Mouse (Mus musculus) embryonic facial prominence, embryonic 12.5 days (tissue): ENCODE data around the gene Lxn. TPM values are rescaled to one million over a fixed set of nuclear protein-coding genes. Genes with fewer than 3 reads are reported as not detected.
A peak's percentile ranks its signal among the peaks of the same experiment; 100 is the strongest.

Source experiments
- ATAC-seq: fragments of 200-750 bp; cut with Nextera tagmentation; 2 replicates; pipeline ENCODE4 v1.8.0; 2017; ENCODE audit not compliant: insufficient number of reproducible peaks, insufficient read depth, low FRiP score, low TSS enrichment
- H3K27ac ChIP-seq: fragments of 300-500 bp; sonication (generic); 2 replicates; pipeline ENCODE4 v1.5.1; 2016; ENCODE audit warnings: mild to moderate bottlenecking
- H3K27me3 ChIP-seq: fragments of 300-500 bp; sonication (generic); 2 replicates; pipeline ENCODE4 v1.6.1; 2016; ENCODE audit warnings: mild to moderate bottlenecking, moderate library complexity
- H3K36me3 ChIP-seq: fragments of 300-500 bp; sonication (generic); 2 replicates; pipeline ENCODE4 v1.6.1; 2016; ENCODE audit warnings: mild to moderate bottlenecking
- H3K4me1 ChIP-seq: fragments of 300-500 bp; sonication (generic); 2 replicates; pipeline ENCODE4 v1.6.1; 2016
- H3K4me2 ChIP-seq: fragments of 300-500 bp; sonication (generic); replicated peaks from 2 replicates; pipeline ENCODE4 v1.6.1; 2016; ENCODE audit warnings: mild to moderate bottlenecking, moderate library complexity
- H3K4me3 ChIP-seq: fragments of 300-500 bp; sonication (generic); 2 replicates; pipeline ENCODE4 v1.5.1; 2016; ENCODE audit warnings: mild to moderate bottlenecking
- H3K9ac ChIP-seq: fragments of 300-500 bp; sonication (generic); 2 replicates; pipeline ENCODE4 v1.6.1; 2016; ENCODE audit warnings: mild to moderate bottlenecking, moderate library complexity
- H3K9me3 ChIP-seq: fragments of 300-500 bp; sonication (generic); 2 replicates; pipeline ENCODE4 v1.6.1; 2016; ENCODE audit warnings: mild to moderate bottlenecking, moderate library complexity
- WGBS: fragments of 180-500 bp; shearing (Covaris S2); methylation state at CpG from one replicate; pipeline ENCODE4 v1.1.7; 2016; 5-methylcytosine and 5-hydroxymethylcytosine counted together
- polyA plus RNA-seq: library from polyadenylated mRNA; unstranded; fragments of >200 nt; fragmentation: Nextera tagmentation; extraction: Ambion mirVana; gene quantifications from 2 replicates; pipeline ENCODE4 v1.2.1, GENCODE M21; 2016

Gene Lxn
- polyA plus RNA-seq, 1 experiment from 2014 or later = 93.1 TPM

DNA sequence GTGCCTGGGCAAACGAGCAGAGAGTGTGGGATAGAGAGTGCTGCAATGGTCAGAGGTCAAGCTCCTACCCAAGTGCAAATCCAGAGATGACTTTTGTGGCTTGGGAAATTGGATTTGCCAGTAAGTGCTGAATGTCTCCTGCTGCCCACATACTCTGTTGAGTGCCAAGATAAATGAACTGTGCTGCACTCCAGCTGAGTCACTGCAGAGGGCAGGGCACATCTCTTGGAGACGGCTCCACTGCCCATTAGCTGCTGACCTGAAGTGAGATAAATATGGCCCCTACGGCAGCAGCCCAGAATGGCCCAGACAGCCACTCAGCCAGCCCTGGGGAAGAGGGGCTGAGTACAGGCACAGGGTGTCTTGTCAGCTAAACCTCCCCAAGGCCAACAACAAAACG is 26.4 kb upstream of the Lxn start:
- Histone ChIP-seq H3K9ac (no peak overlapping the region), H3K36me3 (no peaks in the 10 kb centered on the region), H3K4me2 (no peak overlapping the region), H3K4me3 (no peak overlapping the region), H3K27ac (no peak overlapping the region), H3K4me1 (no peaks in the 10 kb centered on the region), H3K27me3 (no peaks in the 10 kb centered on the region), H3K9me3 (no peaks in the 10 kb centered on the region)
- 64% methylated on average over 4 of the region's 4 CpGs for WGBS
- ATAC-seq = no peak

DNA sequence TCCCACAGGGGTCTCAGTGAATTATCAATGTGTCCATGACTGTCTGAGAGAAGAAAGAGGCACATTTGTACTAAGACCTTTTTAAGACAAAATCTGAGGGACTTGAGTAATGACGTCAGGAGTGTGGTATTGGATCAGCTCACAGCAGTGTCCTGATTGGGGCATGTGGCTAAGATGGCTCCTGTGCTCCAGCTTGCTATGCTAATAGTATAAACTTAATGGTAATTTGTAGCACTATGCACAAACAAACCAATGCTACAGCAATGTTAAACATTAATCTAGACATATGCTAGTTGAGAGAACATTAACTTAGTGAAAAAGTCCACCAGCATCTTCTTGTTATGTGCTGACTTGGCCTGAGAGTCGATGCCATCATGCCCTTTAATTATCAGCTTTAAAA is 21.5 kb upstream of the Lxn start:
- WGBS = 79% methylated on average over 2 of the region's 2 CpGs
- no peaks in the 10 kb centered on the region for H3K27me3 ChIP-seq
- no peak overlapping the region for H3K4me3 ChIP-seq
- no peak overlapping the region for H3K4me2 ChIP-seq
- no peaks in the 10 kb centered on the region for H3K36me3 ChIP-seq
- ATAC-seq = no peak
- H3K4me1 ChIP-seq = no peaks in the 10 kb centered on the region
- no peaks in the 10 kb centered on the region for H3K9me3 ChIP-seq
- H3K27ac ChIP-seq = no peak overlapping the region
- no peak overlapping the region for H3K9ac ChIP-seq

DNA sequence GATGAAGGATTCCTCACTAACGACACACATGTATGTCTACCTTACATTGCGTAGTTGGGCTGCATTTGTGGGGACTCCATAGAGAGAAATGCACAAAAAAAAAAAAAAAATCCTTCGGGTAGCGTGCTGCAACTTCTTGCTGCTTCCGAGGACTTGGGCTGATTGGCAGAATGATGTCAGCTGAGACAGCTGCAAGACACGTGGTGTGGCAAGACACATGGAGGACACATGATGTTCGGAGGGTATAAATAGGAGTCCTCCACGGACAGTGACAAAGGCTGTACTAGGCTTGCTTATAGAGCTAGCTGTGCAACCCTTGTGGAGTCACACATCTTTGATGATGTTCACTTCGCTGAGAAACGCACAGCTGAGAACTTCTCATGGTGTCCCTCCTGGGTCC is 18.7 kb upstream of the Lxn start:
- 90% methylated on average over 10 of the region's 10 CpGs for WGBS
- no peaks in the 10 kb centered on the region for H3K27me3 ChIP-seq
- no peak overlapping the region for H3K4me2 ChIP-seq
- no peaks in the 10 kb centered on the region for H3K4me1 ChIP-seq
- H3K36me3 ChIP-seq = 0 out of 2 replicates have a peak, but pooled peaks cover 3% of the 10 kb centered on the region
- ATAC-seq = no peak
- no peak overlapping the region for H3K9ac ChIP-seq
- no peak overlapping the region for H3K4me3 ChIP-seq
- H3K27ac ChIP-seq = no peak overlapping the region
- no peaks in the 10 kb centered on the region for H3K9me3 ChIP-seq

DNA sequence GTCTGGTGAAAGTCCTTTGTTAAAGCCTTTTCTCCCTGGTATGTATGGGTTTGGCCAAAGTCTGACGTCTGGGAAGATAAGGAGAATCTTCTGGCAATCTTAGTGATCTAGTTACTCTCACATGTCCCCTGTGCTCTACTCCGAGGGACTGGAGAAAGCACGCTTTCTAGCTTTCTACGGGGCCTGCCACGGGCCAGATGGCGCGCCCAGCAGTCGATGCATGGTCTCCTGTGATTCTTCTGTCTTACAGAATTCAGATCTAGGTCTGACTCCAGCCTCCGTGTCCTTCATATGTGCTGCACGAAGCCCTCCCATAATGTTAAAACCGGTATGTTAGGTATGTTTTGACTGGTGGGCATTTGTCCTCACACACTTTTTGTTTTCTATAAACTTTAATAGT is 16.1 kb upstream of the Lxn start:
- Histone ChIP-seq H3K27ac (no peak overlapping the region), H3K4me2 (no peak overlapping the region), H3K4me3 (no peak overlapping the region), H3K27me3 (no peaks in the 10 kb centered on the region), H3K36me3 (0 out of 2 replicates have a peak, but pooled peaks cover 15% of the 10 kb centered on the region), H3K4me1 (no peaks in the 10 kb centered on the region), H3K9ac (no peak overlapping the region), H3K9me3 (no peaks in the 10 kb centered on the region)
- no peak for ATAC-seq
- WGBS = 94% methylated on average over 11 of the region's 11 CpGs

DNA sequence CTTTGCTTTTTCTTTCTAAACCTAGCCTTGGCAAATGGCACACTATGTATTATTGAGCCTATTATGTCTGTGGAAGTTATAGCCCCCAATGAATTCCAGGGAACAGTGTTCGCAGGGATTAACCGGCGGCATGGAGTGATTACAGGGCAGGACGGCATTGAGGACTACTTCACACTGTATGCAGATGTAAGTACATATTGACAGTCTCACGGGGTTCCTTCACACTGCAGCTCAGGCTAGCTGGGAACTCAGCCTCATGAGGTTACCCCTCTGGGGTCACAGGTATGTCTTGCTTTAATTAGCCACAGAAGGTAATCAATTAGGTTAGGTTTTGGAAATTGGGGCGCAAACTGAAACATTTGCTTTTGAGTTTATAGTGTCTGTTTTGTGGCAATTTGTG is 9.7 kb upstream of the Lxn start:
- no peak overlapping the region for H3K9ac ChIP-seq
- H3K9me3 ChIP-seq = no peaks in the 10 kb centered on the region
- no peak for ATAC-seq
- WGBS = 87% methylated on average over 6 of the region's 6 CpGs
- no peaks in the 10 kb centered on the region for H3K27me3 ChIP-seq
- no peak overlapping the region for H3K27ac ChIP-seq
- no peaks in the 10 kb centered on the region for H3K4me1 ChIP-seq
- H3K4me2 ChIP-seq = no peak overlapping the region
- H3K36me3 ChIP-seq = peaks cover 29% of the 10 kb centered on the region
- no peak overlapping the region for H3K4me3 ChIP-seq

DNA sequence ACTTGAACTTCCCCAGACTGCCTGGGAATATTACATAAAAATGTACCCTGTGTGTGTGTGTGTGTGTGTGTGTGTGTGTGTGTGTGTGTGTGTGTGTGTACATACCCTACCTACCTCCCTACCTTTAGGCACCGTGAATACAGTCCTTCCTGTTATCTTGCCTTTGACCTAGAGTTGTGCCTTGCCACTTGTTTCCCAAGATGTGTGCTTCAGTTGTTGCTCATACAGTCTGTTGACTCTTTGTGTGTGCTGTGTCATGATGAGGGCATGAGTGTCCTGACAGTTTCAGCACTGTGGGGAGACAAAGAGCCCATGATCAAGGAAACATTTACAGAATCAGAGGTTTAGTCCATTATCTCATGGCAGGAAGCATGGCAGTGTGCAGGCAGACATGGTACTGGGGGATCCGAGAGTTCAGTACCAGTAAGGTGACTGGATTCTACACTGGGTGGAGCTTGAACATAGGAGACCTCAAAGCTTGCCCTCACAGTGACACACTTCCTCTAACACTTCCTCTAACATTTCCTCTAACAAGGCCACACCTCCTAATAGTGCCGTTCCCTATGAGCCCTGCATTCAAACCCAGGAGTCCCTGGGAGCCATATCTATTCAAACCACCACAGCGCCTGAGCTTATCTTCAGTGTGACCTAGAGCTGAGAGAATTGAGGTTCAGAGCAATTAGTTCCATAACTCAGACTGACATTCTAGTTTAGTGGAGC is 7.8 kb upstream of the Lxn start:
- H3K27ac ChIP-seq = no peak overlapping the region
- no peak overlapping the region for H3K9ac ChIP-seq
- H3K4me1 ChIP-seq = no peaks in the 10 kb centered on the region
- 87% methylated on average over 4 of the region's 4 CpGs for WGBS
- ATAC-seq = no peak
- H3K4me3 ChIP-seq = no peak overlapping the region
- no peaks in the 10 kb centered on the region for H3K9me3 ChIP-seq
- no peaks in the 10 kb centered on the region for H3K27me3 ChIP-seq
- peaks cover 36% of the 10 kb centered on the region for H3K36me3 ChIP-seq
- no peak overlapping the region for H3K4me2 ChIP-seq

DNA sequence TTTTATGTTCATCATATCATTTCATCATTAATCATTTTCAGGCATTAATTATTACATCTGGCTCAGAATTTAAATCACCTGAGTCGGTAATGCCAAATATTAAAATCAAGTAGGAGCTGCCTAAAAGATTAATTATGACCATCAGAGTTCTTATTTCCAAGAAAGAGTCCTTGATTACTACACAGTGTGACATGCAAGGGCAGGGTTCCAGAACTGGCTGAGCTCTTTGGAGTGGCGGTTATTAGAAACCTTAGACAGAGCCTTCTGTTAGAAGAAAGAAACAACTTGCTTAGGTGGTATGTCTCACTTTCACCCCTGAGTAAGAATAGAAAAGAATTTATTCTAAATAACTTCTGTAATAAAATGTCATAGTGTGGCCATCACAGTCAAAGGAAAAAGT is 3.6 kb upstream of the Lxn start:
- Histone ChIP-seq H3K36me3 (peaks cover 15% of the 10 kb centered on the region), H3K27me3 (no peaks in the 10 kb centered on the region), H3K27ac (no peak overlapping the region), H3K4me3 (no peak overlapping the region), H3K4me2 (no peak overlapping the region), H3K9ac (no peak overlapping the region), H3K4me1 (peaks cover 6% of the 10 kb centered on the region), H3K9me3 (no peaks in the 10 kb centered on the region)
- no peak for ATAC-seq
- WGBS = 92% methylated on average over 2 of the region's 2 CpGs

DNA sequence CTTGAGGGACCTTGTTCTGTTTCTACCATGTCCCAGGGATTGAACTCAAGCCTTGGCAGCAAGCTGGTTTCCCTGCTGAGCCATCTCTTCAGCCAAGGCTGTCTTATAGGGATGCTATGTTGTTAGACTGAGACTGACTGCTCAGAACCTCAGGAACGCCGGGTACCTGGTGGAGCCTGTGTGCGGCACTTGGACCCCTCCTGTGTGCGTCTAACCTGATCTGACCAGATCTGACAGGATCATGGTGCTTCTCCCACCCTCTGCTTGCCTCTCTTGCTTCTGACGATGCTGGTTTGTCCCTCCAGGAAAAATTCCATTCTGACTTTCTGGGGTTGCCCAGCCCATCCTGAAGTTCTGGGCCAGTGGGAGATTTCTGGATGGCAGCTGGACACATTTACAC is 2.9 kb upstream of the Lxn start:
- H3K9me3 ChIP-seq = no peaks in the 10 kb centered on the region
- no peaks in the 10 kb centered on the region for H3K27me3 ChIP-seq
- H3K9ac ChIP-seq = no peak overlapping the region
- H3K36me3 ChIP-seq = peaks cover 15% of the 10 kb centered on the region
- 89% methylated on average over 5 of the region's 5 CpGs for WGBS
- no peak overlapping the region for H3K4me3 ChIP-seq
- H3K4me1 ChIP-seq = peaks cover 6% of the 10 kb centered on the region
- H3K27ac ChIP-seq = no peak overlapping the region
- ATAC-seq = no peak
- no peak overlapping the region for H3K4me2 ChIP-seq

DNA sequence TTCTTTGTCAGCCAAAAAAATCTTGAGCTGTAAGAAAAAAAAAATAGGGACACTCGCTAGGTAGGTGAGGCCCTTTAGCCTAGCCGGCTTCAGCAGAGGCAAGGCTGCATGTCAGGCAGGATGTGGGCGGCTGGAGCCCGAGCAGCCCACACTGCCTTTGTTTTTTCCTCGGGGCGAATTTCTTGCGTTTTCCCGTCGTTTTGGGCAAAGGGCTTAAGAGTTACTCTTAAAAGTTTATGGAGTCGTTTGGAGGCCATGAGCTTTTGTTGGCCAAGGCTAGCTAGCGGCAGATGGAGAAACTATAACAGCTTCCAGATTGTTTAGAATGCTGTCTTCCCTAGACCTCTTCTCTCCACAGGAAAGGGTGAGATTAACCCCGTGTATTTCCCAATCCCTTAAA is 725 bp downstream of the Lxn start:
- Histone ChIP-seq H3K27me3 (no peaks in the 10 kb centered on the region), H3K4me3 (peak overlapping the region; percentile 65), H3K4me2 (peak overlapping the region; percentile 84), H3K36me3 (peaks cover 30% of the 10 kb centered on the region), H3K9me3 (no peaks in the 10 kb centered on the region), H3K4me1 (peaks cover 6% of the 10 kb centered on the region), H3K9ac (peak overlapping the region; percentile 74), H3K27ac (peak overlapping the region; percentile 86)
- ATAC-seq = no peak
- under 1% methylated on average over 12 of the region's 12 CpGs for WGBS

DNA sequence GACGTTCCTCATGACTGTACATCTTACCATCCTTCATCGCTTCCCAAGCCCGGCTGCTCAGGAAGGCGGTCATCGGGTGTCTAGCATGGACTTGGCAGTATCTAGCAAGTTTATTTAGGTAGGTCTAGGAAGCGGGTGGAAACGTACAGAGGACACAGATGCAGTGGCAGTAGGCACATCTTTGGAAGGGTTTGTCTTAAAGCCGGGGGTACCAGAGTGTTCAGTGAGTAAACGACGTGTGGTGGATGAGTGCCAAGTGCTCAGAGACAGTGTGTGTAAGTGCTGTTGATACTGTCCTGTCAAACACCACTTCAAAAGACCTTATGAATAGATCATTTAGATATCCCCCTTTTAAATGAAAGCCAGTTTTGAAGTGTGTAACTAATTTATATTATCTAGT is 1.1 kb downstream of the Lxn start:
- H3K9ac ChIP-seq = no peak overlapping the region
- H3K4me3 ChIP-seq = peak overlapping the region; percentile 65
- H3K4me2 ChIP-seq = peak overlapping the region; percentile 84
- H3K36me3 ChIP-seq = peaks cover 29% of the 10 kb centered on the region
- H3K27ac ChIP-seq = no peak overlapping the region
- no peaks in the 10 kb centered on the region for H3K27me3 ChIP-seq
- WGBS = 54% methylated on average over 10 of the region's 10 CpGs
- peaks cover 6% of the 10 kb centered on the region for H3K4me1 ChIP-seq
- no peaks in the 10 kb centered on the region for H3K9me3 ChIP-seq
- no peak for ATAC-seq

DNA sequence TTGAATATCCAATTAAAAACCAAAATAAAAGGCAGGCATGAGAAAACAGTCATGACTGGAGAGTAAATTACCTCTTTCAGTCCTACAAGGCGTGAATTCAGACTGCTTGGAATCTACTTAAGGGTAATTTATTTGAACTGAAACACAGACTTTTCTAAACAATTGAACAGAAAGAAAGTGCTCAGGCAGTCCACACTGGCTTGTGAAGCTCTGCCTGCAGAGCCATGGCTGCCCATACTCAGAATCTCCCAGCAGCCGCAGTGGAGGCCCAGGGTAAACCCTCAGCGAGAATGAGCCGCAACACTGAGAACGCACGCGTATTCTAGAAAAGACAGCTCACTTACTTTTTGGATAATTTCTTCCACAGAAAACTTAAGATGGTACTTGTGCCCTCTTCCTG is 1.7 kb downstream of the Lxn start:
- no peak overlapping the region for H3K4me3 ChIP-seq
- no peaks in the 10 kb centered on the region for H3K9me3 ChIP-seq
- peaks cover 34% of the 10 kb centered on the region for H3K36me3 ChIP-seq
- WGBS = 88% methylated on average over 7 of the region's 7 CpGs
- no peaks in the 10 kb centered on the region for H3K27me3 ChIP-seq
- no peak overlapping the region for H3K9ac ChIP-seq
- no peak for ATAC-seq
- H3K4me2 ChIP-seq = peak overlapping the region; percentile 84
- H3K27ac ChIP-seq = no peak overlapping the region
- peaks cover 6% of the 10 kb centered on the region for H3K4me1 ChIP-seq

DNA sequence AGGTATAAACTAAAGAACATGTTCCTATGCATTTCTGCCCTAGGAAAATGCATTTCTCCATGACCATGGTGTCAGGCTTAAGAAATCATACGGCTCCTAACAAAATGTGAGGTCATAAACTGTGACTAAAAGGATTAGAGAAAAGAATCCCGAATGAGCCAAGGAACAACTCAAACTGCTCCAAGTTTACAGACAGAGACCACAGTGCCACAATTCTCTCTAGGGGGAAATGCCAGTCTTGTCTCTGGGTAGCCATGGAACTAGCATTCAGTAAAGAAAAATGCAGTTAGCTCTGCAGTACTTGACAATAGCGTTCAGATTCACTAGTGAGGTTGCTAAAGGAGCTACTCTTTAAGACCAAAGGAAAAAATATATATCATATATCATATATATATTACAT is 3.8 kb downstream of the Lxn start:
- no peaks in the 10 kb centered on the region for H3K27me3 ChIP-seq
- no peak for ATAC-seq
- WGBS = 85% methylated on average over 3 of the region's 3 CpGs
- H3K4me1 ChIP-seq = peaks cover 6% of the 10 kb centered on the region
- no peak overlapping the region for H3K4me2 ChIP-seq
- peaks cover 55% of the 10 kb centered on the region for H3K36me3 ChIP-seq
- no peak overlapping the region for H3K4me3 ChIP-seq
- no peak overlapping the region for H3K27ac ChIP-seq
- no peak overlapping the region for H3K9ac ChIP-seq
- H3K9me3 ChIP-seq = no peaks in the 10 kb centered on the region
